Mouse (Mus musculus) right cerebral cortex, postnatal 36 days (tissue): ENCODE data around the gene Tns3.
"Not testable (repeated sequence)": the region's sequence is repeated elsewhere in the genome, so short reads cannot be mapped to it uniquely, and the experiment has no call there.

Experiments used
- DNase-seq, 2 experiments: peaks; one replicate each; pipeline ENCODE4 v3.0.0; 2022; ENCODE audit warnings: low spot score in 2 of 2, mixed read lengths in 1 of 2

Tns3 gene

DNA sequence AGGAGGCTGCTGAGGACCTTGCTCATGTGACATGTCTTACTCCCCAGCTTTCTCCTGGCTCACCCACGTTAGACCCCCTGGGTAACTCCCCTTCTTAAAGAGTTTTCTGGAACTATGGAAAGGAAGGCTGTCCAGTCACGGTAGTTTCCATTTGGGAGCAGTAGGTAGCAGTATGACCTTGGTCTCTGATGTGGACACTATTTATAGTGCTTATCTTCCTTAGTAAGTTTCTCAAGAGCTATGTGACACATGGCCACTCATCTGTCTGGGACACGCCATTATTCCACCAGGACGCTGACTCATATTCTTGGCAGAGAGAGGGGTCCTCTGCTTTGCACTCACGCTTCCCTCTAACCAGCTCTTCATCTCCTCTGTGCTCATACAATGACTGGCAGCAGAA, 84.5 kb downstream of the Tns3 start:
- DNase-seq: no peak

DNA sequence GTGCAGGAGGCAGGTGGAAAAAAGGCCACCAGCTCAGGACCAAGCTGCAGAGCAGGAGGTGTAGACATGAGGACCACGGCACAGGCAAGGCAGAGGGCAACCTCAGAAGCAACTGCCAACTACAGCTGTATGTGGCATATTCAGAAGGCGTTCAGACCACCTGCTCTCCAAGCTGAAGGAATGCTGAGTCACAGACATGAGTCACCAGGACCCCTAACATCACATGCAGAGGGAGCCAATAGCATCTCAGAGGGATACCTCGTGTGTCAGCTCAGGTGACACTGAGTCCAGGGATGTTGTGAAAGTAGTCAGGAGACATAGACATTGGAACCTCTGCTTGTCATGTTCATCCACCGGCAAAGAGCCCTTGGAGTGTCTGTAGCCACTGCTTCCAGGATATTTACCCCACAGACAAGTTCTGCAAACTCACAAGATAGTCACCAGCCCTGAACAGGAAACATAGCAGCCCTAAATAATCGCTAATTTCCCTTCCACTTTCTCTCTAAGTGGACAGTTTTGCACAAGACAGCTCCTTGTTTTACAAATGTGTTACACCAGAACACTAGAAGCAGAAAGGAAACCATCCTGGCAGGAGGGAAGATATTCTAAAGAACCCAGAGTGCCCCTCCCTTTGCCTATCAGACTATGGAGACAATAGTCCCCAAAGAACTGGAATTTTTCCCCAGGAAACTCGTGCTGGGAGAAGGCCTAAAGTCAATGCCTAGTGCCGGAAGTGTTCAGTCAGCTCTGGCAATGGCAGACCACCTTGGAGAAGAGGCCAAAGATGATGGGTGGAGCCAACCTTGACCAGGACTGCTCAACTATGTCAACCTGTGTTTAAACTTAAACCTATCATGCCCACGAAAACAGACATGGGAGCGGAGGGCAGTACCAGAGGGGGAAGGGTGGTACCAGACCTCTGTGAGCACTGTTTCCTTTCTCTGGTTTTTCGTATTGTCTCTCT, 88.8 kb downstream of the Tns3 start:
- no peak for DNase-seq

DNA sequence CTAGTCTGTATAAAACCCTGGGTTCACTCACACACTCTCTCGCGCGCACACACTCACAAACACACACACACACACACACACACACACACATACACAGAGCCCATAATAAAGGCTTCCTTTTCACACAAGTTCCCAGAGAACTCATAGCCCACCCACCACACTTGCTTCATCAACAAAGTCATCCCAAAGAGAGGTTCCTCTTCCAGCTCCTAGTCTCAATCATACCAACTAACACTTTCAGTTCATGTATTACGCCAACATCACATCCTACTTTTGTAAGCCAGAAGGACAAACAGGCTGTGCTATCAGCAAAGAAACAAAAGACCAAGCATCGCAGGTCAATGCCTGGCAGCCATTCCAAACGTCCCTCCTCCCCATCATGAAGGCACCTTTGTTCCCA, 89.8 kb downstream of the Tns3 start:
- DNase-seq: no peak

- no peak for DNase-seq
Measured at GRCm38 (mm10) chr11:8572762-8573161, 91.6 kb downstream of the Tns3 start.

DNA sequence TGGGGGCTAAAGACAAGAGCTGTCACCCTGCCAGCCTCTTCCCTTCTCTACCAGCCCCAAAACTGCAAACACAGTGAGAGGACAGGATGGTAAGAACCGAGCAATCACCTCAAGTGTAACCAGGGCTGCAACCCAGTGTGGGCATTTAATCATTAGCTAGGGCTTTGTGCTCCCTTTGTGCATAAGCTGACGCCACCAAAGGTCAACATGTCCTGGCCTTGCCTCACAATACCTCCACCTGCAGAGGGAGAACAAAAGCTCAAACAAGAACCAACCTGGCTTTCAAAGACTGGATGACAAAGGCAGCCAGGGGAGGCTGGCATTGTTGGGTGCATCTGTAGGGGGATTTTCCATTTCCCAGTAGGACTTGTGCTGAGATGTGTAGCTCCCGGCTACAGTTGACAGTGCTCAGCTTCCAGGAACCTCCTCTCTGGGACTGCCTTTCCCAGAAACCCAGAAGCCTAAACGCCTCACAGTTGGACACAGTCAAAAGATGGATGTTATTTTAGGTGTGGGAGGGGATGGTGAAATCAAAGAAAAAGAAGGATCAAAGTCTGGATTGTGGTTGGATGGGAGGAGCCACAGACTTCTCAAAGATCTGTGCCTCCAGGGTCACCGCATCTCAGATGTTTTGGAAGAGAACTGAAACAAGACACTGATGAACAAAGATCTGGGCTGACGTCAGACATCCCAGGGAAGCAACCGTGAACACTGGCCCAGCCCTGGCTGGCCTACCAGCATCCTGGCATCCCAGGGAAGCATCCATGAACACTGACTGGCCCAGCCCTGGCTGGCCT, 94.9 kb downstream of the Tns3 start:
- DNase-seq: no peak

DNA sequence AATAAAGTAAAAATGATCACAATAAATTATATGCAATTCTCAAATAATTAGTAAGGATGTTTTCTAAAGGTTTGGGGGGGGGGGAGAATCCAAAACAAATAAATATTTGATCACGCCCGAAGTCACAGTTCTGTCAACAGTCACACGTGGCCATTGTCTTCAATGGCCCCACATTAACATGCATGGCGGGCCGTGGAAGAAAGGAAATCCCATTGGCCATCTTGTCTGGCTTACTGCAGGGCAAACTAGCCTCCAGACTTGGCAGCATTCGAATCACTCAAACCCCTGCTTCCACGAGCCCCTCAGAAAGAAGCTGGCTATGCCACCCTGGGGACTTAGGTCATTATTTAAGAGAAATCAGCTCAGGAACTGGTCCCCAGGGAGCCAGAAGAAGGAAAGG, 95.5 kb downstream of the Tns3 start:
- no peak for DNase-seq

DNA sequence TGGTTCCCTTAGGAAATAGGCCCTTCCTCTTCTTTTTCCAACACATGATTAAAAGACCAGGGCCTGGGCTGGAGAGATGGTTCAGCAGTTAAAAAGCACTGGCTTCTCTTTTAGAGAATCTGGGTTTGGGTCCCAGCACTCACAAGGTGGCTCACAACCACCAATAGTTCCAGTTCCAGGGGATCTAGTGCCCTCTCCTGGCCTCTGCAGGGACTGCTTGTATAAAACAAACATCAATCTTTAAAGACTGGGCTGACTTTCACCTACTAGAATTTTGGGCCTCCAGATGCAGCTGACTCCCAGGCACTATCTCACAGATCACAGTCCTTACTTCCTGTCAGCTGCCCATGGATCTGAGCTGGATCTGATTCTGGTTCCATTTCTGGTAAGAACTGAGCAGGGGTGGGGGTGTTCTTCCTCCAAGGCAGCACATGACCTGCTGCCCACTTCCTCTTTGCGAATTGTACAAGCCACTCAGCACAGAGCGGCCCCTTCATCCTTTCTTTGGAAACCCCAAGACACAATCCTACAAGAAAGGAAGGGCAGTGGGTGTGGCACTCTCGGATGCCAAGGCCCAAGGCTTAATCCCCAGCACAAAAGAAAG, 98.0 kb downstream of the Tns3 start:
- no peak for DNase-seq

DNA sequence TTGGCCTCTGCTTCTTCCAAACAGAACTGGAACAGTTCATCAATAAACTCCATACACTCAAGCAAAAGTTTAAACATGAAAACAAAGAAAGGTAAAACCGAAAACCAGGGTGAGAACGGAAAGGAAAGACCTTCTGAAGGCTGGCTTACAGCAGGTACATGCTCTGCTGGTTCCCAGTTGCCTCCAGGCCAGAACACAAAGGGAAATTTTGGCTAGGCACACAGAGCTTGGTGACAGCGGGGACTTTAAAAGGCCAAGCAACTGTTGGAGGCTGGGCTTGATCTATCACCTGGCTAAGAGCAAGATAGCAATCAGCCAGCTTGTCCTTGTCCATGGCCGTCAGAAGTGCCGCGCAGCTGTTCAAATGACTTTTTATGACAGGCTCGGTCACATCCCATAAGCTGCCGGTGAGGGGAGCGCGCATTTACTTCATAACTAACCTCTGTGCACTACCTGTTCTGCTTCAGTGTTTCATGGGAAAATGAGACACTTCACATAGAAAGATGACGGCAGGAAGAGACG, 105.5 kb downstream of the Tns3 start:
- DNase-seq: no peak

GRCm38 (mm10) chr11:8558258-8558657, 106.1 kb downstream of the Tns3 start:
- DNase-seq: no peak

- DNase-seq: peak; percentile 16 to 18
Measured at GRCm38 (mm10) chr11:8557006-8557405, 107.3 kb downstream of the Tns3 start.

- DNase-seq: no peak
Measured at GRCm38 (mm10) chr11:8551710-8552109, 112.6 kb downstream of the Tns3 start.

DNA sequence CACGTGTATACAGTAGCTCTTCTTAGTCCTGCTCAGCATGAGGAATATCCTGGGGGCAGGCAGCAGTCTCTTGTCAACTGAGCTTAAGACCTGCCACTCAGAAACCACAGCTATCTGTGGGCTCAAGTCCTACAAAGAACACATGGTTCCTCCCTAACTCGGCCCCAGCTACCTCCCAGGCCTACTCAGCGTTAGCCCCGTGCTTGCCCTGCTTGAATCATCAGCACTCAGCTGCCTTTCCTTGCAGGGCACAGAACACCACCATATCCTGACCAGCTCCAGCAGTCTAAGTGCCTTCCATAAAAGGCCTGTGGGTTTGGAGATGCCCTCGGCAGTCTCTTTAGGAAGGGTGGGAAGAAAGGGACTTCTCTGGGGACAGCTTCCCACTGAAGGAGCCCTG, 116.7 kb downstream of the Tns3 start:
- no peak for DNase-seq

DNA sequence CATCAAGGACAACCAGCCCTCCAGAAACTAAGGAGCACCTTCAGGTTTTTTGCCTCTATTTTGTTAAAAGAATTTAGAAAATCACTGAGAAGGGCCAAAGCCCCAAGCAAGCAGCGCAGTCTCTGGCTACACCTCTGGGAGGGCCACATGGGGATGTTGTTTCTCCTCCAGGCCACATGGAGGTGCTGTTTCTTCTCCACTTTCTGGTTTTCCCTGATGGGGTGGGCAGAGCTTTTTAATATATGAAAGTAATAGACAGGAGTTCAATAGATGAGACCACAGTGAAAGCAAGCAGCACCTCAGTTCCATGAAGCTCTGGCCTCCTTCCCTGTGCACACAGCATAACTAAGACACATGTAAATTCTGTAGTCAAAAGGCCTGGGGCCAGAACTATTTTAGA, 118.5 kb downstream of the Tns3 start:
- DNase-seq: no peak

DNA sequence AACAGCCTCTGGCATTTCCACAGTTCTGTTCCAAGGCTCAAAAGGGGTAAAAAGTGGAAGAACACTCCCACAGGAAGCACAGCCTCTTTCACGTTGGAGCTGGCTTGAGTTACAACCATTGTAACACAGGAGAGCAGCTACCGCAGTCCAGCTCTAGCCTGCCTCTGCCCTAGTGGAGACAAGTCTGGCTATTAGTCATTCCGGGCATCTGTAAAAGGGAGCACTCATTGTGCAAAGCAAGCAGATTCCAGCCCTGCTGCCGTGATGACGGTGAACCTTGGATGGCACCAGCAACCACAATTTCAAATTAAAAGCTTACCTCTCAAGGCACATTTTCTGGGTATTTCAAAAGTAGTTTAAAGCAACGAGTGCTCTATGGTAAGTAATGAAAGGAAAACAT, 120.0 kb downstream of the Tns3 start:
- DNase-seq: no peak

GRCm38 (mm10) chr11:8541222-8541815, 123.0 kb downstream of the Tns3 start:
- DNase-seq: no peak

DNA sequence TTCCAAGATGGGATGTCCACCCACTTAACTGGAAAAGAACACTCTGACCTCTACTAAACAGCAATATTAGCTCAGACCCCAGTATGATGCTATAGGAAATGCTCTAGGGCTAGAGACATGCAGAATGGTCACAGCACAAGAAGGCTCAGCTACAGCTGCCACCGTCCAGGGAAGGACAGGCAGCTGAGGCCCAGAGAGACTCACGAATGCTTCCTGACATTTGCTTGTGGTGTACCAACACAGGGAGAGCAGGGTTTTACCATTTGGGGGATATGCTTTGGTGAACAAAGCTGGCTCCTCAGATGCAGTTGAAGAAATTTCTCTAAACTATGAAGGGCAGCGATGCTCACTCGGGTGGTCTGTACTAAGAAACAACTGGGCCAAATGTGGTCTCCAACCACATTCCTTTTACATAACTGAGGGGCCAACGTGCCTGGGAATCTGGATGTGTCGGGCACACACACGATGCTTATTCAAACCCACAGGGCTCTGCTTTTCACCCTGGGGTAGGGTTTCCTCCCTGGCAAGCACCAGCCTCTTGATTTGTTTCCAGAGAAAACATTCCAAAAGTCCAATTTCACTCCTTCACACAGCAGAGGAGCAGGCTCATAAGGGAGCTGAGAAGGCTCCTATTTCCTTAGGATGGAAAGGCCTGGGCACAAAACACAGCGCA, 124.6 kb downstream of the Tns3 start:
- DNase-seq: no peak

DNA sequence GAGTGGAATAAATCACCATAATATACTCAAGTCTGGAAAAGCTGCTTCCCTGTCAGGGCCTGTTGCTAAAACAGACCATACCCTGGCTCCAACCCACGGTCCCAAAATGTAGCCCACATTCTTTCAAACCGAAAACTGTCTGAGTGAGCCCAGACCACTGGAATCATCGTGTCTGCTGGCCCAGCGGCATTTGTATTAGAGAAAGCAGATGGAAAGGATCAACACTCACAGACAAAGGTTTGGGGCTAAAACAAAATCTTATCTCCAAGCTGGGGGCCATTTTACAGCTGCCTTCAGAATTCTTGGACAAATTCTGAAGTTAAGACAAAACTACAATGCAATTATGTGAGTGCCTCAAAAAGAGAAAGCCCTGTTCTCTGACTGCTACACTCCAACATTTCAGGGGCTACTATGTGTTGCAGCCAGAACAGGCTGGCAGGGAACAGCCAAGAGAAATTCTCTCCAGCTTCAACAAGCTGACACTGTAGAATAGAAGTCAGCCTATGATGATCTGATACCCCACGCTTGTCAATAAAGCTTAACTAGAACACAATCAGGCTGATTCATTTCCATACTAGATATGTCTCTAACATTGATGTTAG, 127.2 kb downstream of the Tns3 start:
- DNase-seq: no peak

- peak; percentile 42 to 53 for DNase-seq
Measured at GRCm38 (mm10) chr11:8534893-8535292, 129.4 kb downstream of the Tns3 start.

DNA sequence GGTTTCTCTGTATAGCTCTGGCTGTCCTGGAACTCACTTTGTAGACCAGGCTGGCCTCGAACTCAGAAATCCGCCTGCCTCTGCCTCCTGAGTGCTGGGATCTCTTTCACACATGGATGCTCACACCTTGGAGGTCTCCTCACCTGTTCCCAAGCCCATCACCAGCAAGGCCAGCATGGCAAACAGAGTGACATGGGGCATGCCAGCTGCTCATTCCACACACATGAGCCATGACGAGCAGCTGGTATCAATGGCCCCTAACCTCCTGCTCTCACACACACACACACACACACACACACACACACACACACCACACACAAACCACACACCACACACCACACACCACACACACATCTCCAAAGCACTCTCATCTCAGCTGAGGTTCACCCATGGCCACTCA, 131.6 kb downstream of the Tns3 start:
- not testable (repeated sequence) for DNase-seq

DNA sequence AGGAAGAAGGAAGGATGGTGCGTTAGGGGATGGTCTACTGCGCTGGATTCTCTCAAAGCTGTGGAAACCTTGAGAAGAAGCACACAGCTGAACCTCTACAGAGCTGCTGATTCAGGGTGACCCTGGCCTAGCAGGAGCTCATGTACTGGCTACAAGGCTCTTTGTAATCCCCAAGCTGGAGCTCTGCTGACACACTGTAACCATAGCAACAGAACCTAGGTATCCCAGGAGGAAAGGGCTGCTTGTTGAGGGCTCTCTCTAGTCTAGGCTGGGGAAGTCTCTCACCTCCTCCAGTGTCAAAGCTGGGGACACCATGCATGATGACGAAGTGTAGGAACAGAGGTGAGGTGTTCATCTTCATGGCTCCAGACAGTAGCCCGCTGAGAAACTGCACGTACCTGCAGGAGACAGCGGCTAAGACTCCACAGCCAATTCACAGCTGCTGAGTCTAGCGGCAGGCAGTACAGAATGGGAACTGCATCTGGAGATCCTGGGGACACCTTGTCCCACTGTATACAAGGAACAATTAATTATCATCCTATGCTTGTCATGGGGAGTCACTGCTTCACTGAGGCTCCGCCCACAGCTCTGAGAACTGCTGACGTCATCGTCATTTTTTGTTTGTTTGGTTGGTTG, 132.1 kb downstream of the Tns3 start:
- no peak for DNase-seq
